ENCODE assay signal across 9 mouse cellular contexts in genomic region chr2:152727795-152728510, GRCm38 (mm10). TPM values are rescaled to one million over a fixed set of nuclear protein-coding genes. Genes with fewer than 3 reads are reported as not detected.
DNase-seq lines count a peak whose midpoint lies in the region; ATAC-seq and TF ChIP-seq lines count a peak whose summit lies in the region.
"Had no signal": no experiment of that assay in that cellular context is flagged by ENCODE, and none has a peak within 500 bp of the region (broad histone marks: within the 10 kb centered on the region; RNA-seq: fewer than 3 reads in every experiment).

No protein-coding gene starts in this region.

- no peaks in the 10 kb centered on the region for H3K27me3 ChIP-seq in C2C12 (ENCODE audit: control insufficient read depth, insufficient read depth, insufficient read length)
- no peaks in the 10 kb centered on the region for H3K27me3 ChIP-seq in limb, embryonic 14.5 days (ENCODE audit: control insufficient read depth, insufficient read depth, low read length)
- H3K27me3 ChIP-seq in stomach, embryonic 16.5 days (ENCODE audit: control insufficient read depth, insufficient read depth, low read length) = peaks cover 2% of the 10 kb centered on the region; the same call in 1 of the 2 replicates

- peak overlapping the region; percentile 15 for H3K4me3 ChIP-seq in C2C12 (ENCODE audit: insufficient read depth, poor library complexity, severe bottlenecking)
- H3K4me3 ChIP-seq in cortical plate, adult 2 months (ENCODE audit: insufficient read depth, low read length) = no peak overlapping the region
- no peak overlapping the region for H3K4me3 ChIP-seq in limb, embryonic 14.5 days (replicated peaks; ENCODE audit: low read length)
- H3K4me3 ChIP-seq in stomach, embryonic 16.5 days (replicated peaks; ENCODE audit: low read length) = no peak overlapping the region

- DNase-seq in heart, postnatal 4 days = peak; percentile 57
- no peak for DNase-seq in limb, embryonic 14.5 days (ENCODE audit: low spot score)
- DNase-seq in embryo, embryonic 10.5 days (ENCODE audit: low spot score) = no peak
- no peak for DNase-seq in retina, embryonic 14.5 days (ENCODE audit: low spot score)
- no peak for DNase-seq in embryo, embryonic 11 days

- WGBS in limb, embryonic 14.5 days = 79% methylated on average over 14 of the region's 14 CpGs
- 76% methylated on average over 14 of the region's 14 CpGs for WGBS in stomach, embryonic 16.5 days

- no peaks in the 10 kb centered on the region for H3K36me3 ChIP-seq in C2C12 (ENCODE audit: control insufficient read depth, insufficient read depth)
- no peaks in the 10 kb centered on the region for H3K36me3 ChIP-seq in limb, embryonic 14.5 days (ENCODE audit: control insufficient read depth, insufficient read depth, low read length)
- no peaks in the 10 kb centered on the region for H3K36me3 ChIP-seq in stomach, embryonic 16.5 days (ENCODE audit: control insufficient read depth, insufficient read depth, low read length)

- no peak for TF ChIP-seq CTCF in C2C12 (IDR thresholded peaks at IDR 0.05; ENCODE audit: control insufficient read depth, insufficient read depth, insufficient read length)
- no peak for TF ChIP-seq CTCF in cortical plate, adult 2 months (IDR thresholded peaks at IDR 0.05; ENCODE audit: extremely low read depth, insufficient read depth, low read length)

- 0 out of 2 replicates have a peak, but pooled peaks have one; percentile 22 for TF ChIP-seq POLR2A in cortical plate, adult 2 months (IDR thresholded peaks at IDR 0.05; ENCODE audit: extremely low read depth, insufficient read depth, low read length)
- TF ChIP-seq POLR2A in limb, embryonic 14.5 days (IDR thresholded peaks at IDR 0.05; ENCODE audit: borderline replicate concordance, extremely low read depth, insufficient read depth, insufficient read length) = no peak

- peak overlapping the region; percentile 79 for H3K27ac ChIP-seq in cortical plate, adult 2 months (ENCODE audit: insufficient read depth, low read length)
- H3K27ac ChIP-seq in limb, embryonic 14.5 days (replicated peaks; ENCODE audit: low read depth, low read length) = peak overlapping the region; percentile 62; the same call in 1 of the 2 replicates
- H3K27ac ChIP-seq in stomach, embryonic 16.5 days (ENCODE audit: low read length) = peak overlapping the region; percentile 87

- peaks cover 3% of the 10 kb centered on the region for H3K79me3 ChIP-seq in C2C12 (ENCODE audit: low read depth)

- H3ac ChIP-seq in C2C12 (ENCODE audit: control insufficient read depth, insufficient read length, low read depth) = peak overlapping the region; percentile 50

- no peak overlapping the region for H3K4me2 ChIP-seq in limb, embryonic 14.5 days (replicated peaks; ENCODE audit: low read depth, low read length, severe bottlenecking)
- no peak overlapping the region for H3K4me2 ChIP-seq in stomach, embryonic 16.5 days (ENCODE audit: low read depth, low read length)

- no peaks in the 10 kb centered on the region for H3K9me3 ChIP-seq in limb, embryonic 14.5 days (ENCODE audit: control insufficient read depth, low read length)
- H3K9me3 ChIP-seq in stomach, embryonic 16.5 days (replicated peaks; ENCODE audit: control insufficient read depth, low read length) = no peaks in the 10 kb centered on the region

- no peaks in the 10 kb centered on the region; the same call in 1 of the 2 replicates for H3K4me1 ChIP-seq in cortical plate, adult 2 months (ENCODE audit: control insufficient read depth, insufficient read depth, low read length)
- H3K4me1 ChIP-seq in limb, embryonic 14.5 days (ENCODE audit: control insufficient read depth, insufficient read depth, low read length) = peaks cover 39% of the 10 kb centered on the region
- H3K4me1 ChIP-seq in stomach, embryonic 16.5 days (ENCODE audit: control insufficient read depth, insufficient read depth, low read length) = peaks cover 50% of the 10 kb centered on the region

- ATAC-seq in limb, embryonic 14.5 days (ENCODE audit: low FRiP score, low read depth) = no peak
- no peak for ATAC-seq in stomach, embryonic 16.5 days (ENCODE audit: insufficient read depth, low FRiP score)

- H3K79me2 ChIP-seq in C2C12 (ENCODE audit: control insufficient read depth, insufficient read depth) = peaks cover 22% of the 10 kb centered on the region

- H3K9ac ChIP-seq in limb, embryonic 14.5 days (ENCODE audit: low read depth, low read length, severe bottlenecking) = no peak overlapping the region
- peak overlapping the region; percentile 53 for H3K9ac ChIP-seq in stomach, embryonic 16.5 days (ENCODE audit: low read length)

TF ChIP-seq in C2C12, 6 proteins besides CTCF, POLR2A, EP300 and RAD21:
- TF ChIP-seq FOSL1 (IDR thresholded peaks at IDR 0.05; ENCODE audit: insufficient read depth, low read length, poor library complexity, severe bottlenecking) (no peak), MAX (IDR thresholded peaks at IDR 0.05) (no peak), MYOG (IDR thresholded peaks at IDR 0.05; ENCODE audit: control insufficient read depth, extremely low read depth, insufficient read length) (no peak), CEBPB (IDR thresholded peaks at IDR 0.05; ENCODE audit: low read depth) (no peak)
TF ChIP-seq in C2C12: peak in this region for 0.

RNA-seq across cellular contexts. Expression of gene Id1, which starts 8.1 kb away (rescaled TPM):
- polyA plus RNA-seq in C2C12 (2012; fragmentation: generic; extraction: Trizol) = 503 TPM
- 74.2 and 81.0 TPM in 2 replicates for polyA plus RNA-seq in cortical plate, adult 2 months (2012; rRNA removed)
- 10 to 100 TPM; 71.8 to 76.6 TPM for total RNA-seq in heart, postnatal 4 days (2021)
- 444 and 565 TPM in 2 replicates for polyA plus RNA-seq in limb, embryonic 14.5 days (2012; rRNA removed)
- 184 and 198 TPM in 2 replicates for polyA plus RNA-seq in limb, embryonic 14.5 days (2014; fragmentation: Nextera tagmentation; extraction: Ambion mirVana)
- polyA plus RNA-seq in stomach, embryonic 16.5 days (2015; fragmentation: Nextera tagmentation; extraction: Ambion mirVana) = 125 and 145 TPM in 2 replicates

RNA-seq across cellular contexts. Expression of gene Cox4i2, which starts 26.0 kb away (rescaled TPM):
- polyA plus RNA-seq in C2C12 (2012; fragmentation: generic; extraction: Trizol) = 0.39 TPM
- 6.3 and 6.9 TPM in 2 replicates for polyA plus RNA-seq in cortical plate, adult 2 months (2012; rRNA removed)
- 10 to 100 TPM; 13.7 to 15.1 TPM for total RNA-seq in heart, postnatal 4 days (2021)
- polyA plus RNA-seq in limb, embryonic 14.5 days (2012; rRNA removed) = 21.7 and 23.7 TPM in 2 replicates
- polyA plus RNA-seq in limb, embryonic 14.5 days (2014; fragmentation: Nextera tagmentation; extraction: Ambion mirVana) = 33.6 and 34.7 TPM in 2 replicates
- 21.3 and 23.9 TPM in 2 replicates for polyA plus RNA-seq in stomach, embryonic 16.5 days (2015; fragmentation: Nextera tagmentation; extraction: Ambion mirVana)
- total RNA-seq: neutrophil, adult 5-6 weeks had no signal

RNA-seq across cellular contexts. Expression of gene Mcts2, which starts 41.1 kb away (rescaled TPM):
- 24.7 TPM for polyA plus RNA-seq in C2C12 (2012; fragmentation: generic; extraction: Trizol)
- polyA plus RNA-seq in cortical plate, adult 2 months (2012; rRNA removed) = 20.0 and 21.5 TPM in 2 replicates
- 10 to 100 TPM; 19.9 to 20.2 TPM for total RNA-seq in heart, postnatal 4 days (2021)
- polyA plus RNA-seq in limb, embryonic 14.5 days (2012; rRNA removed) = 11.8 and 18.6 TPM in 2 replicates
- polyA plus RNA-seq in limb, embryonic 14.5 days (2014; fragmentation: Nextera tagmentation; extraction: Ambion mirVana) = 26.8 and 27.2 TPM in 2 replicates
- polyA plus RNA-seq in stomach, embryonic 16.5 days (2015; fragmentation: Nextera tagmentation; extraction: Ambion mirVana) = 24.0 and 25.2 TPM in 2 replicates

RNA-seq across cellular contexts. Expression of gene H13, which starts 58.7 kb away (rescaled TPM):
- polyA plus RNA-seq in C2C12 (2012; fragmentation: generic; extraction: Trizol) = 136 TPM
- polyA plus RNA-seq in cortical plate, adult 2 months (2012; rRNA removed) = 65.9 and 68.4 TPM in 2 replicates
- 10 to 100 TPM; 54.1 to 54.2 TPM for total RNA-seq in heart, postnatal 4 days (2021)
- polyA plus RNA-seq in limb, embryonic 14.5 days (2012; rRNA removed) = 148 and 194 TPM in 2 replicates
- polyA plus RNA-seq in limb, embryonic 14.5 days (2014; fragmentation: Nextera tagmentation; extraction: Ambion mirVana) = 151 and 153 TPM in 2 replicates
- polyA plus RNA-seq in stomach, embryonic 16.5 days (2015; fragmentation: Nextera tagmentation; extraction: Ambion mirVana) = 121 and 128 TPM in 2 replicates
